Mouse (Mus musculus): ENCODE results near the gene Zfp69.

DNA sequence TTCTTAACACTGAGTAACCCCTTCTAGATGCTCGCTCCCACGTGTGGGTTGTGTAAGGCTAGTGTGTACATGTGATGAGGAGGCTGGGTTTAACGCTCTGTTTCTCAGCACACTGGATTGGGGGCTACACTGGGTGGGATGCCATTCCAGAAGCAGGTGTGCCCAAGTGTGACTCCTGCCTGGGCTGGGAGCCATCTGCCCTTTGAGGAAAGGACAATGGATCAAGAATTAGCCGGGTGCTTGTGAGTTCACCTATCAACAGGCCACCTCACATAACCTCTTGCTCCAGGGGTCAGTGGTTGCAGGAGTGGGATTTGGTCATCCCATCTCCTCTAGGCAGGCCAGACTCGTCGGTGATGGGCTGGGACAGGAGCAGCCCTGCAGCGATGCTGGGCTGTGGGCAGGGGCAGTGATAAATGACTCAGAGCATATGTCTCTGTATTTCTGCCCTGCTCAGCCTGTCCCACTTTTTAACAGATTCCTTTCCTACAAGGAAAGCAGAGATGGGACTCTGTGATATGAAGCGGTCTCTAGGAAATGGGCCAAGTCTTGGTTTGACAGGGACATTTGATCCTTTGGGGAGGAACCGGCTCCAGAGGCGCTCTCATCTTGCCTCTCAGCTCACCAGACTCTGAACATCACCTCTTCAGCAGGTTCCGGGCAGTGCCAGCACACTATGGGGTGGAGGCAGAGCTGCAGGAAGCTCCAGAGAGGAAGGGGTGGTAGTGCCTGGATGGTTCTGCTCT is 57.7 kb downstream of the Zfp69 start:
- TF ChIP-seq CTCF (conservative IDR thresholded peaks at IDR 0.05; ENCODE audit: insufficient read depth, insufficient read length, low read depth, low read length) (no peak), POLR2A (IDR thresholded peaks at IDR 0.05; ENCODE audit: low read depth, low read length) (no peak)
